Mouse (Mus musculus): Measurements from ENCODE around the gene Fezf2. TPM values are rescaled to one million over a fixed set of nuclear protein-coding genes. Genes with fewer than 3 reads are reported as not detected.

Gene Fezf2
- total RNA-seq (2021): not detected

- intact Hi-C loops (cut with DNase I): no loop called here
- DNase-seq (ENCODE audit: low spot score): no peak
These were observed at the start of gene Fezf2 for GRCm38 (mm10) chr14:12348089-12348488. Gene Fezf2, minus strand, starts transcription at chr14:12348189.

GRCm38 (mm10) chr14:12397561-12397960 is 49.6 kb upstream of the Fezf2 start:
- no peak for DNase-seq (ENCODE audit: low spot score)
- intact Hi-C loops (cut with DNase I): loop anchor here (10.0 kb wide), 1 partner anchor 137 kb away; no protein-coding TSS in a partner anchor

- intact Hi-C loops (cut with DNase I): loop anchor here (10.0 kb wide), 1 partner anchor 140 kb away; no protein-coding TSS in a partner anchor
- no peak for DNase-seq (ENCODE audit: low spot score)
These were observed 46.3 kb upstream of the Fezf2 start for GRCm38 (mm10) chr14:12394318-12394717.

- intact Hi-C loops (cut with DNase I): loop anchor here (10.0 kb wide), 1 partner anchor 141 kb away; no protein-coding TSS in a partner anchor
- no peak for DNase-seq (ENCODE audit: low spot score)
These were observed 45.4 kb upstream of the Fezf2 start for GRCm38 (mm10) chr14:12393271-12393861.

- no peak for DNase-seq (ENCODE audit: low spot score)
- intact Hi-C loops (cut with DNase I): loop anchor here (10.0 kb wide), 1 partner anchor 144 kb away; no protein-coding TSS in a partner anchor
These were observed 43.2 kb upstream of the Fezf2 start for GRCm38 (mm10) chr14:12391167-12391566.

- intact Hi-C loops (cut with DNase I): no loop called here
These were observed 40.9 kb upstream of the Fezf2 start for GRCm38 (mm10) chr14:12388806-12389436.

GRCm38 (mm10) chr14:12388192-12388795 is 40.3 kb upstream of the Fezf2 start:
- no peak for DNase-seq (ENCODE audit: low spot score)
- intact Hi-C loops (cut with DNase I): no loop called here

More at GRCm38 (mm10) chr14:12388806-12389436, 40.9 kb upstream of the Fezf2 start:
- DNase-seq (ENCODE audit: low spot score): no peak

- no peak for DNase-seq (ENCODE audit: low spot score)
- intact Hi-C loops (cut with DNase I): no loop called here
These were observed 39.2 kb upstream of the Fezf2 start for GRCm38 (mm10) chr14:12387176-12387575.

GRCm38 (mm10) chr14:12377883-12378282 is 29.9 kb upstream of the Fezf2 start:
- no peak for DNase-seq (ENCODE audit: low spot score)
- intact Hi-C loops (cut with DNase I): no loop called here

GRCm38 (mm10) chr14:12377289-12377688 is 29.3 kb upstream of the Fezf2 start:
- DNase-seq (ENCODE audit: low spot score): no peak
- intact Hi-C loops (cut with DNase I): no loop called here

- DNase-seq (ENCODE audit: low spot score): no peak
- intact Hi-C loops (cut with DNase I): no loop called here
These were observed 27.5 kb upstream of the Fezf2 start for GRCm38 (mm10) chr14:12375451-12375850.

- intact Hi-C loops (cut with DNase I): no loop called here
- DNase-seq (ENCODE audit: low spot score): no peak
These were observed 2.4 kb upstream of the Fezf2 start for GRCm38 (mm10) chr14:12350271-12350916.

GRCm38 (mm10) chr14:12349334-12350090 is 1.5 kb upstream of the Fezf2 start:
- DNase-seq (ENCODE audit: low spot score): no peak
- intact Hi-C loops (cut with DNase I): no loop called here

GRCm38 (mm10) chr14:12346865-12347600 is 956 bp downstream of the Fezf2 start:
- no peak for DNase-seq (ENCODE audit: low spot score)
- intact Hi-C loops (cut with DNase I): no loop called here

- DNase-seq (ENCODE audit: low spot score): no peak
- intact Hi-C loops (cut with DNase I): no loop called here
These were observed 1.8 kb downstream of the Fezf2 start for GRCm38 (mm10) chr14:12346011-12346864.

GRCm38 (mm10) chr14:12345241-12345921 is 2.6 kb downstream of the Fezf2 start:
- intact Hi-C loops (cut with DNase I): no loop called here
- no peak for DNase-seq (ENCODE audit: low spot score)

GRCm38 (mm10) chr14:12344746-12345240 is 3.2 kb downstream of the Fezf2 start:
- no peak for DNase-seq (ENCODE audit: low spot score)
- intact Hi-C loops (cut with DNase I): no loop called here
